Mouse (Mus musculus) forebrain, embryonic 10.5 days (tissue): ENCODE data around the gene Tiprl. TPM values are rescaled to one million over a fixed set of nuclear protein-coding genes. Genes with fewer than 3 reads are reported as not detected.

Source experiments
- DNase-seq: peaks from one replicate; pipeline ENCODE4 v3.0.0-alpha.2; 2017; ENCODE audit warnings: low spot score; ENCODE audit errors: extremely low spot score
- H3K27ac ChIP-seq: fragments of 300-500 bp; sonication (generic); 2 replicates; pipeline ENCODE4 v1.5.1; 2016; ENCODE audit warnings: mild to moderate bottlenecking
- H3K27me3 ChIP-seq: fragments of 300-500 bp; sonication (generic); 2 replicates; pipeline ENCODE4 v1.6.1; 2016; ENCODE audit warnings: mild to moderate bottlenecking; ENCODE audit not compliant: poor library complexity, severe bottlenecking
- H3K36me3 ChIP-seq: fragments of 300-500 bp; sonication (generic); replicated peaks from 2 replicates; pipeline ENCODE4 v1.6.1; 2016; ENCODE audit warnings: mild to moderate bottlenecking, moderate library complexity
- H3K4me1 ChIP-seq: fragments of 300-500 bp; sonication (generic); 2 replicates; pipeline ENCODE4 v1.6.1; 2016
- H3K4me3 ChIP-seq: fragments of 300-500 bp; sonication (generic); 2 replicates; pipeline ENCODE4 v1.5.1; 2016; ENCODE audit warnings: mild to moderate bottlenecking, moderate library complexity
- H3K9me3 ChIP-seq: fragments of 300-500 bp; sonication (generic); 2 replicates; pipeline ENCODE4 v1.6.1; 2016; ENCODE audit warnings: mild to moderate bottlenecking, moderate library complexity
- WGBS: fragments of 180-500 bp; shearing (Covaris S2); methylation state at CpG from one replicate; pipeline ENCODE4 v1.1.7; 2016; 5-methylcytosine and 5-hydroxymethylcytosine counted together
- polyA plus RNA-seq: library from polyadenylated mRNA; unstranded; fragments of >200 nt; fragmentation: Nextera tagmentation; extraction: Ambion mirVana; gene quantifications from 2 replicates; pipeline ENCODE4 v1.2.1, GENCODE M21; 2016

Gene Tiprl
- polyA plus RNA-seq, 1 experiment from 2014 or later = 93.1 TPM

DNA sequence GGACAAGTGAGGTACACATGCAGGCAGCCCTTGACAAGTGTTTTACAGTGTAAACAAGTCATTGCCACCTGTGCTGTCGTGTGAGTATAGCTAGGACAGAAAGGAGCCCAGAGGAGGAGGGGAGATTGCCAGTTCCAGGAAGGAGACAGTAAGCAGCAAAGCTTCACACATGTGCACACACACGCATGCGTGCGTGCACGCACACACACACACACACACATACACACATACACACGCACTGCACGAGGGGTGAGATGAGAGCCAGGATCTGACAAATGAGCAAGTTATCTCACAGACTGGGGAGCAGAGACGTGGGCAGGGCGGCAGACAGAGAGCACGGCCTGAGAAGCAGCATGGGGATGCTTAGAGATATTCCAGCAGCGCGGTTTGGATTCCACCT is 50.3 kb downstream of the Tiprl start:
- Histone ChIP-seq H3K36me3 (peaks cover 24% of the 10 kb centered on the region), H3K27me3 (no peaks in the 10 kb centered on the region), H3K9me3 (no peaks in the 10 kb centered on the region), H3K27ac (no peak overlapping the region), H3K4me1 (peaks cover 32% of the 10 kb centered on the region), H3K4me3 (no peak overlapping the region)
- no peak for DNase-seq
- WGBS = 85% methylated on average over 12 of the region's 12 CpGs

DNA sequence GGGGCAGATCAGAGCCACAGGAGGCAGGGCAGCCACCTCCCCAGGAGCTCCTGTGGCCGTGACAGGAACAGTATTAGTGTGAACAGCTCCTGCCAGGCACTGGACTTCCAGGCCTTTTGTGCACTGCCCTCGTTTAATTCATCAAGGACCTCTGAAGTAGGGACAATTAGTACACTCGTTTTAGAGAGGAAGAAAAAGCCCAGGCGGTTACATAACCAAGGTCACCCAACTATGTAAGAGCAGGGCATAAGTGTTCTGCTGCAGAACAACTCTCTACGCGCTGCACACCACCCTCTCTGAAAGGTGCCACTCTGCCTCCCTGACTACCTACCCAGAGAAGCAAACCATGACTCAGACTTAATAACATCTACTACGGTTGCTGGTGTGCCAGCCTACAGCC is 51.7 kb downstream of the Tiprl start:
- Histone ChIP-seq H3K4me1 (peaks cover 31% of the 10 kb centered on the region), H3K27me3 (no peaks in the 10 kb centered on the region), H3K4me3 (no peak overlapping the region), H3K36me3 (peaks cover 25% of the 10 kb centered on the region), H3K27ac (0 out of 2 replicates have a peak overlapping the region, but pooled peaks have one; percentile 20), H3K9me3 (no peaks in the 10 kb centered on the region)
- DNase-seq = no peak
- 65% methylated on average over 7 of the region's 7 CpGs for WGBS

- H3K27me3 ChIP-seq = no peaks in the 10 kb centered on the region
- no peaks in the 10 kb centered on the region for H3K9me3 ChIP-seq
- no peak overlapping the region for H3K27ac ChIP-seq
- 88% methylated on average over 3 of the region's 3 CpGs for WGBS
- DNase-seq = no peak
- peaks cover 31% of the 10 kb centered on the region for H3K4me1 ChIP-seq
- peaks cover 25% of the 10 kb centered on the region for H3K36me3 ChIP-seq
- no peak overlapping the region for H3K4me3 ChIP-seq
These were observed 52.6 kb downstream of the Tiprl start for GRCm38 (mm10) chr1:165184178-165184577.

DNA sequence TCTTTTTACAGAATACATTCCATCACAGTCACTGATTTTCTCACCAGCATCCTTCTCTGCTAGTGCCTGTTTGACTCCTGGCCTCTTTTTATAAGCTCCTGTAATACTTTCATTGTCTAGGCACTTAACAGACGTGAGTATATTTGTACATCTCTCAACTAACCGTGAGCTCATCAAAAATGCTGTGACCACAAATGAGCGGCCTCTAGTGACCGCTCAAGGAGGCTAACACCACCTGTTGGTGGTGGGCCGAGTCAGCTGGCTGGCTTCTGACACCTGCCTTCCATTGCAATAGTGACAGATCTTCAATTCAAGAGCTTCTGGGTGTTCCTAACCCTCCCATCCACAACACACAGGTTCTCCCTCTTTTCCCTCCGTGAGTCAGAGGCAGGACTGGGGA is 53.4 kb downstream of the Tiprl start:
- no peaks in the 10 kb centered on the region for H3K9me3 ChIP-seq
- no peak overlapping the region for H3K27ac ChIP-seq
- no peak overlapping the region for H3K4me3 ChIP-seq
- H3K4me1 ChIP-seq = peaks cover 32% of the 10 kb centered on the region
- no peaks in the 10 kb centered on the region for H3K27me3 ChIP-seq
- H3K36me3 ChIP-seq = peaks cover 31% of the 10 kb centered on the region
- DNase-seq = no peak
- WGBS = 81% methylated on average over 6 of the region's 6 CpGs

- DNase-seq = no peak
- H3K9me3 ChIP-seq = no peaks in the 10 kb centered on the region
- peaks cover 34% of the 10 kb centered on the region for H3K36me3 ChIP-seq
- WGBS = 81% methylated on average over 5 of the region's 5 CpGs
- H3K4me1 ChIP-seq = peaks cover 9% of the 10 kb centered on the region; the same call in 1 of the 2 replicates
- no peak overlapping the region for H3K27ac ChIP-seq
- no peak overlapping the region for H3K4me3 ChIP-seq
- H3K27me3 ChIP-seq = no peaks in the 10 kb centered on the region
These were observed 57.5 kb downstream of the Tiprl start for GRCm38 (mm10) chr1:165179321-165179720.

DNA sequence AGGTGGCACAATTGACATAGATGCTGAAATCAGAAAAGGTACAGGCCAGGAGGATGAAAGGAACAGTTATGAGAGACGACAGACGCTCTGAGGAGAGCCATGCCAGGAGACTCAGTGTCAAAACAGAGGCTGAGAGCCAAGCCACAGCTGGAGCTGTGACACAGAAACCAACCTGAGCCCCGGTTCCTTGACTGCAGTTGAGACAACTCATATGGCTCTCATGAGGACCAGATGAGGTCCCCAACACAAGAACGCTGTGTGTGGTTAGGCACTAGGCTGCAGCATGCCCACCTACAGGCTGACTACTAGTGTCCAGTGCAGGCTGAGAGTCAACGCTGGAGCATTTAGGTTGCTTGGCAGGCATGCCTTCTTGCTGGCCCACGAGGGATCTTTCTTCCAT is 58.7 kb downstream of the Tiprl start:
- no peak for DNase-seq
- H3K36me3 ChIP-seq = peaks cover 26% of the 10 kb centered on the region
- WGBS = 92% methylated on average over 6 of the region's 6 CpGs

DNA sequence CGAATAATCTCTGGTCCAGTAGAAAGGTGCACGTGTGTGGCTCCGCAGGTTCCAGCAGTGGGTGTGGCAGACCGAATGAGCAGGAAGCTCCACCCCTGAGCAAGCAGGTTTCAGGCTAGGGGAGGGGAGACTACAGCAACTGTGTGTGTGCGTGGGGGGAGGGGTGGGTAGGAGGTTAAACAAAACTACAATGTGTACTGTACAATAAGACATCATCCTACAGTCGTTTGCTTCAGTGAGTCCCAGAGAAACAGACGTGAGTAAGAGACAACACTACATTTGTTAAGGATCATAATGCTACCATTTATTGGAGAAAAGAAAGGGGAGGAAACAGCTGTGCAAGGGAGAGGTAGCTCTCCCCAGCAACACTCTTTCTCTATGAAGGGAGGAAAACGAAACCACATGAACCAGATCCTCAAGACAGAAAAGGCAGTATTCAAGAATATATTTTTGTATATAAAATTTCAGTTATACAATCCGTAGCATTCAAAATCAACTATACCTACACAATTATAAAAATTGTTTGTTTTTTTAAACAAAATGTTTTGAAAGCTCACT is 62.7 kb downstream of the Tiprl start:
- Histone ChIP-seq H3K36me3 (peaks cover 9% of the 10 kb centered on the region; the same call in 1 of the 2 replicates), H3K4me1 (peaks cover 6% of the 10 kb centered on the region; the same call in 1 of the 2 replicates), H3K27me3 (no peaks in the 10 kb centered on the region), H3K27ac (no peak overlapping the region), H3K9me3 (no peaks in the 10 kb centered on the region), H3K4me3 (no peak overlapping the region)
- DNase-seq = no peak
- 73% methylated on average over 9 of the region's 9 CpGs for WGBS

More for the DNA sequence above, 58.7 kb downstream of the Tiprl start:
- H3K4me1 ChIP-seq = peaks cover 9% of the 10 kb centered on the region; the same call in 1 of the 2 replicates
- no peak overlapping the region for H3K4me3 ChIP-seq
- H3K27me3 ChIP-seq = no peaks in the 10 kb centered on the region
- no peak overlapping the region for H3K27ac ChIP-seq
- no peaks in the 10 kb centered on the region for H3K9me3 ChIP-seq

GRCm38 (mm10) chr1:165171277-165171676 is 65.5 kb downstream of the Tiprl start:
- 78% methylated on average over 7 of the region's 8 CpGs for WGBS
- Histone ChIP-seq H3K36me3 (no peaks in the 10 kb centered on the region), H3K27ac (no peak overlapping the region), H3K4me1 (no peaks in the 10 kb centered on the region), H3K27me3 (no peaks in the 10 kb centered on the region), H3K4me3 (no peak overlapping the region), H3K9me3 (no peaks in the 10 kb centered on the region)
- no peak for DNase-seq

GRCm38 (mm10) chr1:165170157-165170556 is 66.6 kb downstream of the Tiprl start:
- Histone ChIP-seq H3K36me3 (no peaks in the 10 kb centered on the region), H3K9me3 (peaks cover 3% of the 10 kb centered on the region; the same call in 1 of the 2 replicates), H3K4me3 (no peak overlapping the region), H3K27me3 (no peaks in the 10 kb centered on the region), H3K27ac (no peak overlapping the region), H3K4me1 (no peaks in the 10 kb centered on the region)
- DNase-seq = no peak
- WGBS = 80% methylated on average over 5 of the region's 5 CpGs

DNA sequence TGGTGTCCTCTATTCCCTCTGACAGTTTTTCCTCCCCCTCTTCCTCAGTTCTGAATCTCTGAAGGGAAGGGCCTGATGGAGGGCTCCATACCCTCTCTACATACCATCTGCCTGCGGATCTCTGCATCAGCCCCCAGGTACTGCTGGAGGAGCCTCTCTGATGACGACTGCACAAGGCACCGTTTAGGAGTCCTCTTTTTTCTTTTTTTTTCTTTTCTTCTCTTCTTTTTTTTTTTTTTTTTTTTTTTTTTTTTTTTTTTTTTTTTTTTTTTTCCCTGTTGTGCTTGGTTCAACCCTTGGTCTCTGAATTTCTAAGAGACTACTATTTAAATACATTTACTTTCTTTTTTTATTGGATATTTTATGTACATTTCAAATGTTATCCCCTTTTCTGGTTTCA is 67.3 kb downstream of the Tiprl start:
- WGBS = 87% methylated on average over 3 of the region's 3 CpGs
- no peaks in the 10 kb centered on the region for H3K4me1 ChIP-seq
- H3K27me3 ChIP-seq = no peaks in the 10 kb centered on the region
- no peak overlapping the region for H3K27ac ChIP-seq
- H3K36me3 ChIP-seq = no peaks in the 10 kb centered on the region
- no peak overlapping the region for H3K4me3 ChIP-seq
- DNase-seq = no peak
- H3K9me3 ChIP-seq = peaks cover 3% of the 10 kb centered on the region; the same call in 1 of the 2 replicates

DNA sequence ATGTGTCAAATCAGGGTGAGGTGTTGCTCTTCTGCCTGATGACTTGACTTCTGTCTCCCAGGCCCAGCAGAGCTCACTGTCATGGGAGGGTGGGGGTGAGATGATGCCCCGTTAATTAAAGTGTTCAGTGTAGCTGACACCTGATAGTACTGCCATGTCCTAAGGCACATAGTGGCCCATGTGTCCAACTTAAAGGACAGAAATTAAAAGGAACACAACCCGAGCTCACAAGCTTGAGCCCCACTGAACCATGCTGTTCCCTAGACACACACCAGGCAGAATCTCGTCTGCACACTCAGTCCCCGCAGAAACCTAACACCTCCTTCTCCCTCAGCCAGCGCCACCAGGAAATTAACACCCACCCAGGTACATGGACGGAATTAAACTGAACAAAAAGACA is 71.9 kb downstream of the Tiprl start:
- DNase-seq = no peak
- no peak overlapping the region for H3K27ac ChIP-seq
- no peaks in the 10 kb centered on the region for H3K4me1 ChIP-seq
- no peak overlapping the region for H3K4me3 ChIP-seq
- H3K36me3 ChIP-seq = no peaks in the 10 kb centered on the region
- no peaks in the 10 kb centered on the region for H3K27me3 ChIP-seq
- H3K9me3 ChIP-seq = peaks cover 3% of the 10 kb centered on the region; the same call in 1 of the 2 replicates
- WGBS = 70% methylated on average over 6 of the region's 6 CpGs
